Mouse (Mus musculus): ENCODE measurements around the gene Dbndd2.
A peak's percentile ranks its signal among the peaks of the same experiment; 100 is the strongest.

Dbndd2 gene

DNA sequence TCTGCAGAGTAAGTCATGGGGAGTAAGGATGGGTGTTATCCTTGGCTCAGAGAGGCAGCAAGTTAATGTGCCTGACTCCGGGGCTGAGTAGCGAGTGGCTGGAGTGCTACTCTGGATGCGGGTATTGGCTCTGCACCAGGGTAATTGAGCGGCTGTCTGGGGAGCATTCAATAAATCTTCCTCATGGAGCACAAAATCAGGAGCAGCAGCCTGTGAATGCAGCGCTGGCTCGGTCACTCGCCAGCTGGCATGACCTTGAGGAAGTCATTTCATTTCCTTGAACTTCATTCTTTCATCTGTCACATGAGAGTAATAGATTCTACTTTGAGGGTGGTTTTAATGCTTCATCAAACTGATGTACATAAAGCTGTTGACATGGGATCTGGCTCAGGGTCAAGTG is 14.6 kb downstream of the Dbndd2 start:
- DNase-seq (ENCODE audit: low read depth, low spot score) = no peak

DNA sequence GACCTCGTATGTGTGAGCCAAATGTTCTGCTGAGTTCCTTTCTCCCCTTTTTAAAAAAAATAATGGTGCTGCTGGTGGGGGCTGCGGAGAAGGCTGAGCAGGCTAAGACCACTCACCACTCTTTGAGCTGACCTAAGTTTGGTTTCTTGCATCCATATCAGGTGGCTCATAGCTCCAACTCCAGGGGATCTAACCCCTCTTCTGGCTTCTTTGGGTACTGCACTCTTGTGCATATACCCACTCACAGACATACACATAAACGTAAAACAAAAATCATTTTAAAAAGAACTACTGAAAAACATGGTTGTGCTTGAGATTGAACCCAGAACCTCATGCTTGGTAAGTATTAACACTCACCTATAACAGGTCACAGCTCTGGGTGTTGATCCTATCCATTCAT is 19.0 kb downstream of the Dbndd2 start:
- peak; percentile 51 for DNase-seq (ENCODE audit: low read depth, low spot score)

DNA sequence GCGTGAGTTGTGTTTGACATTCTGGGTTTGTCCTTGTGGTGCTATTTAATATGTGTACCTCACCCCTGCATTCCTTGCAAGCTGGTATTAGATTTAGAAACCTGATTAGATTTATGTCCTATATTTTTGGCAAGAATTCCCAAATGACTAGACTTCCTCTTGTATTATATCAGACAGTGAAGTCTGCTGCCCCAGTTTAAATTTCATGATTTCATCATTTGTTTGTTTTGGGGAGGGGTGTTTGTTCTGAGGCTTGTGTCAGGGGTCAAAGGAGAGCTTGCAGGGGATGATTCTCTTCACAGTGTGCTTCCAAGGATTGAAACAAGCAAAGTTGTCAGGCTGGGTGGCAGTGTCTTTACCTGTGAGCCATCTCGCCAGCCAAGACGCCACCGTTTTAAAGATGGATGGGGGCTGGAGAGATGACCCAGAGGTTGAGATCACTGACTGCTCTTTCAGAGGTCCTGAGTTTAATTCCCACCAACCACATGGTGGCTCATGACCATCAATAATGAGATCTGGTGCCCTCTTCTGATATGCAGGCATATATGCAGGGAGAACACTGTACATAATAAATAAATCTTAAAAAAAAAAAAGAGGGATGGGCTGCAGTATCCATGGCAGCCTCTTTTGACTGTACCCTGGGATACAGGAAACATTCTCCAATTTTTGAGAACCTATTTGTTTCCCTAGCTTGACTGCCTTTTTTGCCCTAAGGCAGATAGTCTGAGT is 19.9 kb downstream of the Dbndd2 start:
- no peak for DNase-seq (ENCODE audit: low read depth, low spot score)

DNA sequence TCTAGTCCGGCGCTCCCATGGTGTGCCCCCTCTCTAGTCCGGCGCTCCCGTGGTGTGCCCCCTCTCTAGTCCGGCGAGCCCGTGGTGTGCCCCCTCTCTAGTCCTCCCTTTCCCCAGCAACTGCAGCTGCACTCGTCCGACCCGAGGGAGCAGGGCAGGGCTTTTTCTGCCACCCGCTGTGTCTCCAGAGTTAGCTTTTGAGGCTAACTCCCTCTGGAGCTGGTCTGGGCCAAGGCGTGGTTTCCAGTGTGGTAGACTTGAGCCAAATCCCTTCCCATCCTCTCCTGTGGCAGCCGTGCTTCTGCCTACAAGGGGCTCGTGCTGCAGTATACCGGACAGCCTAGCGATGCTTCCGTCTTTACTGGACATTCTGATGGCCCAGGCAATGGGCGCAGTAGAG is 21.9 kb downstream of the Dbndd2 start:
- DNase-seq (ENCODE audit: low read depth, low spot score) = peak; percentile 87

DNA sequence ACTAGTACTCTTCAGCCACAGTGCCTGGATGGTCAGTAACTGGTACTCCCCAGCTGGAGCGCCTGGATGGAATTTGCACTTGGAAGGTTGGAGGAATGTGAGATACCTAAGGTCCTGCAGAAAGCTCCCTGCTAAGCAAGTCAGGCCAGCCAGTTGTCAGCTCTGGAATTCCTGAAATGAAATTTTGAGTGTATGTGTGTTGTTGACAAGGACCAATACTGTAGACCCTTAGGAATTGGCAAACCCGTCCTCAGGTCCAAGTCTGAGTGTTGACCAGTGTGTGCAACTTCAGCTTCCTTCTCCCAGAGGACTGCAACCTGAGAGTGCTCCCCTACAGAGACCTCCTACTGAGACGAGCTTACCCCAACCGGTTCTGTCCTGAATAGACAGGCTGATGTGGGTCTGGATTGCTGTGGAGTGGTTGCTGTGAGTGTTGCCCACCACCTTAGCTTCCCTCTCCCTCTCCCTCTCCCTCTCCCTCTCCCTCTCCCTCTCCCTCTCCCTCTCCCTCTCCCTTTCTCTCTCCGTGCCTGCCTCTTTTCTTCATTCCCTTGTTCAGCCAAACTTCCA is 24.8 kb downstream of the Dbndd2 start:
- peak; percentile 80 for DNase-seq (ENCODE audit: low read depth, low spot score)

DNA sequence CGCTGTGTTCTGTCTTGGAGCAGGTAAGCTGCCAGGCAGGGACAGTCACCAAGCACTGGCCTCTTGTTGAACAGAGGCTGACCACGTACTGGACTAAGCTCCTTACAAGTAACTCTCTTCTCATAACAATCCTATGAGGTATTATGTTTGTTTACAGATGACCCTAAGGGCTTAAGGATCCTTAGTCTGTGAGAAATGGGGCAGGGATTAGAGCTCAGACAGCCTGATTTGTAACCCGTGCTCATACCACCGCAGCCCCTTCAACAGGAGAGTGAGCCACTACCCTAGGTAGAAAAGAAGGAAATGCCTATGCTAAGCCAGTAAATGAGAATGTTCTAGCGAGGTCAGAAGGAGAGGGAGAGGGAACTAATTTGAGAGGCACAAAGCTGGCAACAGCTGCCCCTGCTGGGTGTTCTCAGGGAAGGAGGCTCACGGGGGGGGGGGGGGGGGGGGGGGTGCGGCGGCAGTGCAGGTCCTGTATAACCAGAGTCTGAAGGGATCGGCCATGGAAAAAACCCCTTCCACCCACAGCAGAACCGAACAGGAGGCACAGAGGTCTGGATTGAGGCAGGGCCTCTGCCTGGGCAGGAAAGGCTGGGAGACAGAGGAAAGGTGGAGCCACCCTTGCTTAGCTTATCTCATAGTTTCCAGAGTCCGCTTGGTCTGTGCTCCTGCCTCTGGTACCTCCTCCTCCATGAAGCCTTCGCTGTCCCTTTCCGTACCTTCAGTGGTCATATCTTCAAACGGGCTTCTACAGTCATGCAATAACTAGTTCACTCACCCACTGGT is 26.4 kb downstream of the Dbndd2 start:
- no peak for DNase-seq (ENCODE audit: low read depth, low spot score)

DNA sequence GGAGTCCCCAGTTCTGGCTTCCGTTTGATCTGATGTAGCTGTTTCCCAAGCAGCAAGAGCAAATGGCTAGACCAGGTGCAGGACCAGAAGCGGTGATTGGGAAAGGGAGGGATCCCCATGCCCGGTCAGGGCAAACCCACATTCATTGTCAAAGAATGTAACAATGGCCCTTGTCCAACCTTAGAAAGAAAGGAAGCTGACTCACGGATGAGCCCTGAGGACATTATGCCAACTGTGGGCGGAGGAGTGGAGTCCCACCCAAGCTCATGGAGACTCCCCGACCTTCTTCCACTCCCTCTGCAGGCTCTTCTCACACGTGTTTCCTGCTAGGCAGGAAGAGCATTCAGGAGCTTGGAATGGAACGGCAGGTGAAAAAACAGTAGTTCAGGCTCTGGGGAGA is 27.5 kb downstream of the Dbndd2 start:
- DNase-seq (ENCODE audit: low read depth, low spot score) = peak; percentile 39

DNA sequence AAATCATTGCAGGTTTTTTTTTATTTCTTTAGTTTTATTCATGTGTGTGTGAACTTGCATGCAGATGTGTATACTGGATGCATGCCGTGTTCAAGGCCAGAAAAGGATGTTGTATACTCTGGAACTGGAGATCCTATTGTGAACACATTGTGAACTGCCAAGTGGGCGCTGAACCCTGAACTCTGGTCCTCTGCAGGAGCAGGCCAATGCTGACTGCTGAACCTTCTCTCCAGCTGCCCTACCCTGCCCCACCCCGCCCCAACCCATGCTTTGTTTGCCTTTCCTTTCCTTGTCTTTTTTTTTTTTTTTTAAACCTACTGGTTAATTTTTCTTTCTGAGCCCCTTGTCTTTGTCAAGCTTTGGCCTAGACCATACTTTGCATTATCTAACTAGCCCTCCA is 29.0 kb downstream of the Dbndd2 start:
- no peak for DNase-seq (ENCODE audit: low read depth, low spot score)

DNA sequence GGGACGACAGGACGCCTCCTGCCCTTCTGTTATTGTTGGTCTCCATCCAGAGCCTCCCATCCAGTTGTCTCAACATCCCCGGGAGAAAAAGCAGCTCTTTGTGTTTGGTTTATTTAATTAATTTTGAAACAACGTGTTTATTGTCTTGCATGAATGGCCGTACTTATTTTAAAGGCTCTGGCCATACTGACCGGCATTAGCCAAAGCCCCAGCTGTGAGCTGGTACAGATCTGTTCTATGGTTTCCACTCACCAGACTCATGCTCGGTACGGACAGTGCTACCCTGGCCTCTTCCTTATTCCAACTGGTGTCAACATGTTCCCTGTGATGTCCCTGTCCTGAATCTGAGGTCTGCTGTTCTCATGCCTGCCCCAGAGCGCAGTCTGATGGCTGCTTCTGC is 30.0 kb downstream of the Dbndd2 start:
- no peak for DNase-seq (ENCODE audit: low read depth, low spot score)

DNA sequence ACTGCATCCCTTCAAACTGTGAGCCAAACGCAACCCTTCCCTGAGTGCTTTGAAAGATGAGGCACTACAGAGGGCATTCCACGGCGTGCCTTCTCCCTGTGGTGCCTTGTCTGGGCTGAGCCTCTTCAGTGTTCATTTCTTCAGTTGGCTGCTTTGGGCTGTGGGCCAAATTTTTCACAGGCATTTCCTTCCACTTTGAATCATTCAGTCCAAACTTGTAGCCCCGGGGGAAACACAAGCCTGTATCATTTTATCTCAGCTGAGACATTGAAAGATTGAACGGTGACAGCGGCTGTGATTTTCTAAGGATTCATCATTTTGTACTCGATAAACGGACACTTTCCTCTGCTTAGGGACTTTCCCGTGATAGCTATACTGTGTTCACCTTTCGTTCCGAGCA is 30.7 kb downstream of the Dbndd2 start:
- DNase-seq (ENCODE audit: low read depth, low spot score) = no peak

DNA sequence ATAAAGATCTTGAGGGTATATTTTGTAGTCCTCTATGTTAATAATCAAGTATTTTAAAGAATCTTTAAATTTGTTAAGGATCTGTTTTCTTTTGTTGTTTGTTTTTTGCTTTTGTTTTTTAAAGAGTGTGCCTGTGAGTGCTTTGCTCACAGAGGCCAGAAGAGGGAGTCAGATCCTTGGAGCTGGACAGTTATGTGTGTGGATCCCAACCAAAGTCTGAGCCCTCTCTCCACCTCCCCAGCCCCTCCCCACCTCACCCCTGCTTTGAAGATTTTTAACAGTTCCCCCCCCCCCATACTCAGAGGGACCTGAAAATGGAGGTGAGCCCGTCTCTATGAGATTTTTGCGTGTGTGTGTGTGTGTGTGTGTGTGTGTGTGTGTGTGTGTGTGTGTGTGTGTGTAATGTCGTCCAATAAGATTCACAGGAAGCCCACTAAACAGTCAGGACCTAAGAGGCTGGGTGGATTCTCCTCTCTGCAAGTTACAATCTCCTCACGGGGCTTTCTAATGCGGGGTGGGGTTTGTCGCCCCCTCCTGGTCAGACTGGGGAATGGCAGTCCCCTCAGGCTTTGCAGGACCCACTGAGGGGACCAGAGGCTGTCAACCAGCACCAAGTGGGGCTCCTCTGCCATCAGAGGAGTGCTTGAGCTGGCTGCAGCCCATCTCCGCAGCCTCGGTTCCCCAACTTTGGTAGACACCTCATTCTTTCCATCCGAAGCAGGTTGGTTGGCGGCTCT is 31.7 kb downstream of the Dbndd2 start:
- DNase-seq (ENCODE audit: low read depth, low spot score) = peak; percentile 89

DNA sequence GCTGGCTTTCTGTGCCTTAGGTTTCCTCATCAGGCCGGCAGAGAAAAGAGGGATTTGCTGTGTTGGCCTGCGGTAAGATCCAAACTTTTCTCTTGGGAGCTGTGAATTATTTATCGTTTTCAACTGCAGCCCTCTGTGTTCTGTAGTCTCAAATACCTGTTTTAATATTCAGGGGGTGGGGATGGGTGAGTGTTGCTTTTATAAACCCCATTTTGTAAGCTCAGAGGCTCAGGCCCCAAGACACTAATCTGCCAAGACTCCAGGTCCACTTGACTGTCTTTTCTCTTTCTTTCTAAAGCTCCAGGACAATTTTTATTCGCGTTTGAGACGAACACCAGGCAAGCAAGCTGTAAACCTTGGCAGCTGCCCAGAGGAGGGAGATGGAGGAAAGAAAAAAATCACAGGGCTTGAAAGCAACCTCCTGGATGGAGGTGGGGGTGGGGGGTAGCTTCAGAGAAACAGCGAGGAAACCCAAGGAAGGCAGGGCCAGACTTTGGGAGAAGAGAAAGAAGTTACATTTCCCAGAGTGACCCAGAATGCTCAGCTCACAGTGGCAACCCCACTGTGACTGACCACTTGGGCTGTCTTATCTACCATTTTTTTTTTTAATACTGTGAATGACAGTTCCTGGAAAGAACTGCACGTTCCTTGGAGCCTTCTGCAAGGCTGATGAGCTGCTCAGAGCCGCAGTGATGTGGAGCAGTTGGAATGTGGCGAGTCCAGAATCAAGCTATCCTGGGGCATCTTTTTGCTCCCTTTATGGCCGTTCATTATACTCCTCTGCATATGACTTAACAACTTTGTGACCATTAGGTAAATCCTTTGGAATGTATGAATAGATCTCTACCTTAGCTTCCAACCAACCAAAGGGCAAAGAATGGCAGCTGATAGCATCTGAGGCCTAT is 32.6 kb downstream of the Dbndd2 start:
- no peak for DNase-seq (ENCODE audit: low read depth, low spot score)

DNA sequence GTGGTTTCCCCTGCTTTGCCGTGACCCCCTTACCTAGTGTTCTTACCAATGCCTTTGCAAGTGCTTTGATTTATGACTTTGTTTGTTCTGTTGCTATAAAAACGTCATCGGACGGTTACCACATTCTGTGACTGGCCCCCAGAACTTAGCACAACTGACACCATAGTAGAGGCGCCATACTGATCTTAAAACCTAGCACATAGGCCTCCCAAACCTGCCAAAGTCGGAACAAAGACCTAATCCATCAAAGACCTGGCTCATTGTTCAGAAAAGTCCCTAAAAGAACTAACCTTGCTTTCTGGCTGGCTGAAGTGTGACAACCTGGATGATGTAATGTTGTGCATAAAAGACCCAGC is 33.2 kb downstream of the Dbndd2 start:
- DNase-seq (ENCODE audit: low read depth, low spot score) = no peak

DNA sequence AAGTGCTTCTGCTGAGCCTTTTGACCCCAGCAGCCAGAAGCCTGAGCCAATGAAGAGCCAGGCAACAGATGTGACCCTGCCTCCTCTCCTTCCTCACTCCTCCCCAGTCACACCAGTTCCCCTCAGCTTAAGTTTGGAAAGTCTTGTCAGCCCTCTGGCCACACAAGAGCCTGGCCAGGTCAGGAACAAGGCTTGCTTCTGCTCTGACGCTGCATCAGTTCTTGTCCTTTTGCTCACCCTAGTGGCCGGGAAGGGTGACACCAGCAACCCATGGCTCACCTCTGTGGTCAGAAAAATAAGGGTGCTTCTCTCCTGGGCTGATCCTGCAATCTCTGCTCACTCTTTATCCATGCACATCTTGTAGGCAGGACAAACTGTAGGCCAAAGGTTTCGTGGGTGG is 34.9 kb downstream of the Dbndd2 start:
- peak; percentile 73 for DNase-seq (ENCODE audit: low read depth, low spot score)

DNA sequence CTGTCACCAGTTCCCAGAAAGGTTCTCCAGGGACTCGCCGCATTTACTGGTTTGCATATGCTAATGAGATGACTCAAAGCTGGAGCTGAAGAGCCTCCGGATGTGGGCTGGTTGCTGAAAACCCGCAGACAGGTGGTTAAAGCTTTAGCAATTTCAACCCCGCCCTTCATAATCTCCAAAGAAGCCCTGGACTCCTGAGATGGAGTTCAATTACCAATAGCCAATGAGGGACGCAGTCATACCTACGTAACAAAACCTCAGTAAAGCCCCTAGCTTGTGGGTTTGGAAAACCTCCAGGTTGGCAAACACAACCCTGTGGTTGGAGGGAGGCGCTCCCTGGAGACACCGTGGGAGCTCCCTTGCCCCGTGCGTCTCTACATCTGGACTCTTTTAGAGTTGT is 35.9 kb downstream of the Dbndd2 start:
- peak; percentile 82 for DNase-seq (ENCODE audit: low read depth, low spot score)

DNA sequence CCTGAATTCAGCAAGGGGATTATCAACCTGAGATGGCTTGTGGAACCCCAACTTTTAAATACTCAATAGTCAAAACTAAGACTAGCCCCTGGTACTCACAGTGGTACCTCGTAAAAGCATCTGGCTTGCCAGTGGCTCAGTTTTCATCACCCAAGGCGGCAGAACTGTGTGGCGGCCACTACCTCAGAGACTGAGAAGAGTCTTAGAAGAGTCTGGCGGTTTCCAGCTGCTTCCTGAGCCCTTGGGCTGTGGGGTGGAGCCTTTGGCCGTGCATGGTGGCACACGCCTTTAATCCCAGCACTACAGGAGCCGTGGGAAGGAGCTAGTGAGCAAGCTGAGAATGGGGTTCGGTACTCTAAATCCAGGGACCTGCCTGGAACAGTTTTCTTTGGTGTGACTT is 36.4 kb downstream of the Dbndd2 start:
- no peak for DNase-seq (ENCODE audit: low read depth, low spot score)

DNA sequence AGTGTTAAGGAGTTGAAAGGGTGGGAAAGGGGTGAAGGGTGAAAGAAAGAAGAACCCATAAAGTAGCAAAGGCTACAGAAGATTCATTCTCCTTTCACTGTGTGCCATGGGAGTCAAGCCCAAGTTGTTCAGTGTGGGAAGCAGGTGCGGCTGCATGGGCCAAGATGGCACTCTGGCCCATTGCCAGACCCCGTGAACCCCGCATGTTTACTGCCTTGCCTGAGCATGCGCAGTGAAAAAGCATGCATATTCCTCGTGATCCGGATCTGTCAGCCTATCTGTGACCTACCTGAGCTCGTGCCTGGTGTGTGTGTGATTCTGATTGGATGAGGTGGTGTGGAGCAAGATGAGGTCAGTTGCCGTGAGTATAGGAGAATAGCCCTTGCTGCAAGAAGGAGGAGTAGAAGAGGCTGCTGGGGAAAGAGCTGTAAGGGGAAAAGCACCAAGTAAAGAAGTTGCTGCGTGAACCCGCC is 37.4 kb downstream of the Dbndd2 start:
- DNase-seq (ENCODE audit: low read depth, low spot score) = peak; percentile 46

DNA sequence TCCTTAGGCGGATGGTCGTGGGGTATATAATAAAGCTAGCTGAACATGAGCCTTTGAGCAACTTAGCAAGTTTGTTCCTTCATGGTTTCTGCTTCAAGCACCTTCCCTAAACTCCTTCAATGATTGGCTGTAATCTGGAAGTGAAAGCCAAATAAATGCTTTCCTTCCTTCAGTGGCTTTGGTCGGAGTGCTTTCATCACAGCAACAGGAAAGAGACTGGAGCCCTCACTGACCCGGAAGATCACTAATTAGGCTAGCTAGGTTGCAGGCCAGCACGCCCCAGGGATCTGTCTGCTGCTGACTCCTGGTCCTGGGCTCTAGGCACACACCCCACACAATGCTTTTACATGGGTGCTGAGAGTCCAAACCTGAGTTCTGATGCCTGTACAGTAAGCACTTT is 42.7 kb downstream of the Dbndd2 start:
- no peak for DNase-seq (ENCODE audit: low read depth, low spot score)

DNA sequence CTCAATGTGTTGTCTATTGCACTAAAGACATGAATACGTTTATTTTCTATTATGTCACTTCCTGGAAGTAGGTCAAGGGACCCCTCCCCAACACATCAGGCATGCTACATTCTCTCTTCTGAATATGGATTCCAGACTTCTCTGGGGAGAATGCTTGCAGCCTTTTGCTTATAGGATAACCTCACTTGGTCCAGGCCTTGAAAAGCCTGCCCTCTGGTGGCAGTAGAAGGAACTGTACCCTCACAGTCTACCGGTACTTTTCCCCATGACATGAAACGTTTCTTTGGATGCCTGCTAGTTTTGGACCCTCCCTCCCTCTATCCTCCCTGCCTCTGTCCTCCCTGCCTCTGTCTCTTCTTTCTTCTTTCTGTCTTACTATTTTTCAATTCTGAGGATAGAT is 45.3 kb downstream of the Dbndd2 start:
- peak; percentile 79 for DNase-seq (ENCODE audit: low read depth, low spot score)

DNA sequence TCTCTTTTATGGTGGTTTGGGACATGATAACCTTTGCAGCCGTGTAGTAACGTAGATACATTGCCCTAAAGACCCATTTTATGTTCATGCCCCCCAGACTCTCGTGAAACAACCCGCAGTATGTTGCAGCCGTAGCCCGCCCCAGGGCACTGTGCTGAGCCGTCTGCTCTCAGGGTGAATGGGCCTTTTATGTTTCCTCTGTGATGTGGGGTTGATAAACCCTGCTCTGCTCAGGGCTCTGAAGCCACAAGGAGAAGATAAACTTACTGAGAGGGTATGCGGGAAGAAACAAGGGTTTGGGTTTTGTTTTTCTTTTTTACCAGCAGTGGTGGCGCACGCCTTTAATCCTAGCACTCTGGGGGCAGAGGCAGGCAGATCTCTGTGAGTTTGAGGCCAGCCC is 48.4 kb downstream of the Dbndd2 start:
- peak; percentile 25 for DNase-seq (ENCODE audit: low read depth, low spot score)

DNA sequence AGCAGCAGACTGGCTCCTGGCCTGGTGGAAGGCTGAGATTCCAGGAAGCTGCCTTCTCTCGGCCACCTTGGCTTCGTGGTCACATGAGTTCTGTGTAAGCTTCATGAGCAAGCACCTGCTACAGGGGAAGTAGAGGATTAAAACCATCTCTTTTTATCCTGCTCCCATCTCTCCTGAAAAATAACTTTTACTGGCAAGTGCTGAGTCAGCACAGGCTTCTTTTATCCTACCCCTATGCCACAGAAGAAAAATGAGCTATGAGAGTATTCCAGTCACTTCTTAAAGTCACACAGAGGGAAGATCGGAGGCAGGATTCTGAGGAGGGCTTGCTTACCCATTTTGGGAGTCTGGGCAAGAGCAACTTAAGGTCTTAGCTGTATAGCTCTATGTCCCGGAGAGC is 51.1 kb downstream of the Dbndd2 start:
- DNase-seq (ENCODE audit: low read depth, low spot score) = no peak
